Mouse (Mus musculus) splenic B cell, adult 2 months (primary cell): Measurements from ENCODE around the gene Tmtc1.

Experiments
- DNase-seq: peaks from one replicate; pipeline ENCODE4 v3.0.0-alpha.2; 2011; ENCODE audit warnings: low read depth, low spot score
- H3K27me3 ChIP-seq: 2 replicates; pipeline ENCODE4 v1.6.1; 2012; ENCODE audit warnings: mild to moderate bottlenecking, low read length, moderate library complexity, mixed read lengths; ENCODE audit not compliant: control insufficient read depth, poor library complexity, insufficient read depth, severe bottlenecking
- H3K36me3 ChIP-seq: 2 replicates; pipeline ENCODE4 v1.6.1; 2012; ENCODE audit warnings: mild to moderate bottlenecking, low read length, moderate library complexity, mixed read lengths; ENCODE audit not compliant: control insufficient read depth, poor library complexity, insufficient read depth, severe bottlenecking

Gene Tmtc1

GRCm38 (mm10) chr6:148283224-148283881 is 160.8 kb downstream of the Tmtc1 start:
- no peak for DNase-seq
- H3K27me3 ChIP-seq, result no peaks in the 10 kb centered on the region
- H3K36me3 ChIP-seq, result no peaks in the 10 kb centered on the region

GRCm38 (mm10) chr6:148279240-148279639 is 164.9 kb downstream of the Tmtc1 start:
- DNase-seq, result no peak
- no peaks in the 10 kb centered on the region for H3K36me3 ChIP-seq

GRCm38 (mm10) chr6:148276418-148276817 is 167.8 kb downstream of the Tmtc1 start:
- no peaks in the 10 kb centered on the region for H3K27me3 ChIP-seq
- DNase-seq, result no peak
- no peaks in the 10 kb centered on the region for H3K36me3 ChIP-seq

More at GRCm38 (mm10) chr6:148279240-148279639, 164.9 kb downstream of the Tmtc1 start:
- no peaks in the 10 kb centered on the region for H3K27me3 ChIP-seq

- DNase-seq, result peak; percentile 15
- H3K27me3 ChIP-seq, result no peaks in the 10 kb centered on the region
- H3K36me3 ChIP-seq, result no peaks in the 10 kb centered on the region
Observed at GRCm38 (mm10) chr6:148275046-148275445, 169.1 kb downstream of the Tmtc1 start.

- Histone ChIP-seq H3K27me3 (no peaks in the 10 kb centered on the region), H3K36me3 (no peaks in the 10 kb centered on the region)
- DNase-seq, result no peak
Observed at GRCm38 (mm10) chr6:148260729-148261101, 183.5 kb downstream of the Tmtc1 start.

GRCm38 (mm10) chr6:148259979-148260728 is 184.0 kb downstream of the Tmtc1 start:
- no peaks in the 10 kb centered on the region for H3K36me3 ChIP-seq
- no peak for DNase-seq
- H3K27me3 ChIP-seq, result no peaks in the 10 kb centered on the region

GRCm38 (mm10) chr6:148259074-148259473 is 185.1 kb downstream of the Tmtc1 start:
- DNase-seq, result no peak
- Histone ChIP-seq H3K36me3 (no peaks in the 10 kb centered on the region), H3K27me3 (no peaks in the 10 kb centered on the region)

GRCm38 (mm10) chr6:148257805-148258204 is 186.4 kb downstream of the Tmtc1 start:
- no peaks in the 10 kb centered on the region for H3K27me3 ChIP-seq
- H3K36me3 ChIP-seq, result no peaks in the 10 kb centered on the region
- DNase-seq, result peak; percentile 11

- Histone ChIP-seq H3K36me3 (no peaks in the 10 kb centered on the region), H3K27me3 (no peaks in the 10 kb centered on the region)
- no peak for DNase-seq
Observed at GRCm38 (mm10) chr6:148256109-148256508, 188.1 kb downstream of the Tmtc1 start.

- H3K36me3 ChIP-seq, result no peaks in the 10 kb centered on the region
- DNase-seq, result no peak
- no peaks in the 10 kb centered on the region for H3K27me3 ChIP-seq
Observed at GRCm38 (mm10) chr6:148255395-148256053, 188.7 kb downstream of the Tmtc1 start.

- H3K36me3 ChIP-seq, result no peaks in the 10 kb centered on the region
- no peak for DNase-seq
- H3K27me3 ChIP-seq, result no peaks in the 10 kb centered on the region
Observed at GRCm38 (mm10) chr6:148249221-148249620, 195.0 kb downstream of the Tmtc1 start.

- no peaks in the 10 kb centered on the region for H3K36me3 ChIP-seq
- peak; percentile 69 for DNase-seq
- no peaks in the 10 kb centered on the region for H3K27me3 ChIP-seq
Observed at GRCm38 (mm10) chr6:148248625-148249024, 195.6 kb downstream of the Tmtc1 start.

- no peak for DNase-seq
- H3K27me3 ChIP-seq, result no peaks in the 10 kb centered on the region
- H3K36me3 ChIP-seq, result no peaks in the 10 kb centered on the region
Observed at GRCm38 (mm10) chr6:148246544-148246943, 197.6 kb downstream of the Tmtc1 start.

GRCm38 (mm10) chr6:148244836-148245235 is 199.4 kb downstream of the Tmtc1 start:
- H3K36me3 ChIP-seq, result no peaks in the 10 kb centered on the region
- H3K27me3 ChIP-seq, result no peaks in the 10 kb centered on the region
- DNase-seq, result no peak

- peak; percentile 10 for DNase-seq
- no peaks in the 10 kb centered on the region for H3K27me3 ChIP-seq
- no peaks in the 10 kb centered on the region for H3K36me3 ChIP-seq
Observed at GRCm38 (mm10) chr6:148242304-148242703, 201.9 kb downstream of the Tmtc1 start.
